Mouse (Mus musculus) adrenal gland, postnatal 4 days (tissue): ENCODE measurements at regions not wholly inside any gene's neighbourhood (a gene's known extent, or its start where the extent isn't known, plus 50 kb on each side); places are given as distances from the start of the nearest gene placed in this dataset.
A peak's percentile ranks its signal among the peaks of the same experiment; 100 is the strongest.

Experiments
- DNase-seq, 2 experiments: peaks; one replicate each; pipeline ENCODE4 v3.0.0; 2021 to 2022; ENCODE audit warnings: low spot score in 2 of 2, mixed read lengths in 2 of 2

GRCm38 (mm10) chr10:96847433-96848165 is 230.8 kb downstream of the Btg1 start:
- no peak for DNase-seq

GRCm38 (mm10) chr10:96848496-96848895 is 231.7 kb downstream of the Btg1 start:
- DNase-seq: no peak

- no peak for DNase-seq
These were observed 243.6 kb downstream of the Btg1 start for GRCm38 (mm10) chr10:96860366-96860765.

GRCm38 (mm10) chr10:96863230-96863629 is 246.4 kb downstream of the Btg1 start:
- no peak for DNase-seq

GRCm38 (mm10) chr10:96866468-96866867 is 249.7 kb downstream of the Btg1 start:
- DNase-seq: no peak

GRCm38 (mm10) chr10:96871559-96872160 is 254.9 kb downstream of the Btg1 start:
- DNase-seq: no peak

GRCm38 (mm10) chr10:96874646-96875045 is 257.8 kb downstream of the Btg1 start:
- no peak for DNase-seq

GRCm38 (mm10) chr10:96875676-96876075 is 258.9 kb downstream of the Btg1 start:
- DNase-seq: no peak

- DNase-seq: no peak
These were observed 262.6 kb downstream of the Btg1 start for GRCm38 (mm10) chr10:96879425-96879824.

- DNase-seq: no peak
These were observed 264.0 kb downstream of the Btg1 start for GRCm38 (mm10) chr10:96880771-96881170.

- DNase-seq: no peak
These were observed 264.4 kb downstream of the Btg1 start for GRCm38 (mm10) chr10:96881212-96881611.

- DNase-seq: no peak
These were observed 264.9 kb downstream of the Btg1 start for GRCm38 (mm10) chr10:96881660-96882059.

- no peak for DNase-seq
These were observed 284.3 kb downstream of the Btg1 start for GRCm38 (mm10) chr10:96901150-96901549.

- no peak for DNase-seq
These were observed 288.4 kb downstream of the Btg1 start for GRCm38 (mm10) chr10:96905098-96905809.

GRCm38 (mm10) chr10:96909661-96910315 is 293.0 kb downstream of the Btg1 start:
- no peak for DNase-seq

- DNase-seq: no peak
These were observed 304.4 kb downstream of the Btg1 start for GRCm38 (mm10) chr10:96921181-96921580.

GRCm38 (mm10) chr10:96924266-96924672 is 307.5 kb downstream of the Btg1 start:
- no peak for DNase-seq

- no peak for DNase-seq
These were observed 307.9 kb downstream of the Btg1 start for GRCm38 (mm10) chr10:96924722-96925121.

- no peak for DNase-seq
These were observed 309.0 kb downstream of the Btg1 start for GRCm38 (mm10) chr10:96925771-96926170.

GRCm38 (mm10) chr10:96934661-96935060 is 317.9 kb downstream of the Btg1 start:
- peak in 1 of 2 experiments; percentile 26 for DNase-seq

- DNase-seq: no peak
These were observed 324.2 kb downstream of the Btg1 start for GRCm38 (mm10) chr10:96940887-96941518.
